Mouse (Mus musculus) liver, adult 2 months (tissue): ENCODE measurements around the gene Moap1. TPM values are rescaled to one million over a fixed set of nuclear protein-coding genes. Genes with fewer than 3 reads are reported as not detected.

Experiments
- DNase-seq: peaks from one replicate; pipeline ENCODE4 v3.0.0-alpha.2; 2011; ENCODE audit warnings: low read depth, low spot score; ENCODE audit errors: extremely low read depth
- H3K27ac ChIP-seq: fragments of 200-500 bp; replicated peaks from 2 replicates; pipeline ENCODE4 v1.5.1; 2012; ENCODE audit warnings: low read depth, mild to moderate bottlenecking, control low read depth, inconsistent platforms, low read length; ENCODE audit not compliant: insufficient read depth
- H3K27me3 ChIP-seq: fragments of 200-500 bp; 2 replicates; pipeline ENCODE4 v1.6.1; 2012; ENCODE audit warnings: mild to moderate bottlenecking, moderate library complexity, low read length, inconsistent platforms; ENCODE audit not compliant: control insufficient read depth, insufficient read depth
- H3K36me3 ChIP-seq: fragments of 200-500 bp; 2 replicates; pipeline ENCODE4 v1.6.1; 2012; ENCODE audit warnings: low read length, inconsistent platforms; ENCODE audit not compliant: control insufficient read depth, insufficient read depth
- H3K4me1 ChIP-seq: fragments of 200-500 bp; 2 replicates; pipeline ENCODE4 v1.6.1; 2011; ENCODE audit warnings: low read length; ENCODE audit not compliant: control insufficient read depth, insufficient read depth
- H3K4me3 ChIP-seq: fragments of 200-500 bp; 2 replicates; pipeline ENCODE4 v1.5.1; 2011; ENCODE audit warnings: low read depth, mild to moderate bottlenecking, control low read depth, low read length, moderate library complexity; ENCODE audit not compliant: insufficient read depth
- H3K79me2 ChIP-seq: fragments of 200-500 bp; 2 replicates; pipeline ENCODE4 v1.6.1; 2012; ENCODE audit warnings: inconsistent platforms, mild to moderate bottlenecking, low read length, moderate library complexity; ENCODE audit not compliant: control insufficient read depth, insufficient read depth
- H3K9ac ChIP-seq: fragments of 200-500 bp; 2 replicates; pipeline ENCODE4 v1.6.1; 2012; ENCODE audit warnings: low read depth, mild to moderate bottlenecking, control low read depth, inconsistent platforms, low read length
- CTCF ChIP-seq: fragments of 200-500 bp; IDR thresholded peaks from 2 replicates; pipeline ENCODE4 v1.5.1; 2011; ENCODE audit warnings: low read depth, low read length, control low read depth
- POLR2A ChIP-seq: fragments of 200-500 bp; IDR thresholded peaks from 2 replicates; pipeline ENCODE4 v1.6.1; 2011; ENCODE audit warnings: low read length, control low read depth; ENCODE audit not compliant: insufficient read depth; ENCODE audit errors: extremely low read depth
- WGBS: fragments of 180-500 bp; shearing (Covaris S2); methylation state at CpG from one replicate; pipeline ENCODE4 v1.1.7; 2018; 5-methylcytosine and 5-hydroxymethylcytosine counted together
- polyA plus RNA-seq: library from polyadenylated mRNA; depleted of rRNA; stranded (reverse); fragments of >200 nt; gene quantifications from 2 replicates; pipeline ENCODE4 v1.2.3, GENCODE M21; 2012; rRNA removed
- total RNA-seq: library from RNA; depleted of rRNA; stranded (reverse); fragments of >200 nt; gene quantifications from 2 replicates; pipeline ENCODE4 v1.2.3, GENCODE M21; 2014; rRNA removed

Moap1 gene
- total and polyA plus RNA-seq, 2 experiments = 0.15 to 1.0 TPM

DNA sequence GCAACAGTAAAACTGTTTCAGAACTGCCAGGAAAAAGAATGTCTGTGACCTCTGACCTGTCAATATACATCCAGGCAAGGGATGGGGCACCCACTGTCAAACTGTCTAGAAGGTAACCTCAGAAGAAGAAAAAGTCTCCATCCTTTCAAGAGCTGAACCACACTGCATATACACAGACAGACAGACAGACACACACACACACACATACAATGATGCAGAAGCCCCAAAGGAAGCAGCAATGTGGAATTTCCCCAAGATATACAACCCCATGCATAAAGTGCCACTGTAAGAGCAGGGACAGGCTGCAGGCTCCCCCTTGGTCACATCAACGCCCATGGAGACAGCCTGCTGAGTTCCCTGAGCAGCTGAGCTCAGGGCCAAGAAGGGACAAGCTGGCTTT is 44.3 kb downstream of the Moap1 start:
- Histone ChIP-seq H3K4me1 (peaks cover 13% of the 10 kb centered on the region), H3K4me3 (no peak overlapping the region), H3K27ac (no peak overlapping the region), H3K27me3 (no peaks in the 10 kb centered on the region), H3K79me2 (peaks cover 39% of the 10 kb centered on the region; the same call in 1 of the 2 replicates), H3K9ac (no peak overlapping the region), H3K36me3 (no peaks in the 10 kb centered on the region)
- no peak for DNase-seq
- WGBS = 77% methylated on average over 1 of the region's 1 CpGs
- TF ChIP-seq POLR2A (no peak), CTCF (no peak)

DNA sequence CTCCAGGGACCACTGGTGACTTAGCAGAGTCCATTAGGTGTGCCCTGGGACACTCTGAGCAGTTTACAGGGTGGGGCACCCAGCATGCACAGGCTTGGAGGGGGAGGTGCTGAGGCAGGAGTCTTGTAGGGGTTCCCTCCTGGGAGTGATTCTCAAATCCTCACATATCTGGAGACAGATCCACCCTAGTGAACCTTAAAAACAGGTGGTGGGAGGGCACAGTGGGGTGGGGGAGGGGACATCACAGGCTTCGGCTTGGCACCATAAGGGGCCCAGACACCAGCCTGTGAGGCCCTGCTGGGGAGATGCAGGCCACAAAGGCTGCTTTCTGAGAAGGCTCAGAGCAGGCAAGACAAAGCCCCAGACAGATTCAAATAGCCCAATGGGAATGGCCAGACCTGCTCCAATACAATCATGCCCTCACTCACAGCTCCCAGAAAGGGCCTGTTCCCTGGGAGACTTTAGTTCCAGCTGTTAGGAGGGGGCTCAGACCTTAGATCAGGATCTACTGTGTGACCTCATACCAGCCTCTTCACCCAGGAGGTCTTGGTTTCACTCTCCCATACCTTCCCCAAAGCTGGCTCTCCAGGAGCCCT is 45.3 kb downstream of the Moap1 start:
- Histone ChIP-seq H3K27me3 (no peaks in the 10 kb centered on the region), H3K9ac (no peak overlapping the region), H3K79me2 (peaks cover 46% of the 10 kb centered on the region; the same call in 1 of the 2 replicates), H3K36me3 (no peaks in the 10 kb centered on the region), H3K4me1 (peaks cover 8% of the 10 kb centered on the region), H3K27ac (no peak overlapping the region), H3K4me3 (no peak overlapping the region)
- TF ChIP-seq POLR2A (no peak), CTCF (no peak)
- 100% methylated on average over 1 of the region's 1 CpGs for WGBS
- DNase-seq = no peak

DNA sequence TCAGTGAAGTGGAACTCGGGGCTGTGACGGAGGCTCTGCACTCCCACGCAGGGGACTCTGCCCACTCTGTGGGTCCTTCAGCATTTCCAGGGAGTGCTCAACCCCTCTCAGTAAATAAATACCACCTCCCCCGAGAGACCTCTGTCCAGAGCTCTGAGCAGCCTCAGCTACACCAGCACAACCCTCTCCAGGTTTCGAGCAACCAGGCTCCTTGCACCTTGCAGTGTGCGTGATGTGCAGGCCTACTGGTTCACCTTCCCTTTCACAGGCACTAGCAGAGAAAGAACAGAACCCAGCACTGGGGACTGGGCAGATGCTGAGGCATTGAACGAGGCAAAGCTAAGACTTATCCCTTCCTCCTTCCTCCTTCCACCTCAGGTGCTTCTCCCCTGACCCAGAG is 46.1 kb downstream of the Moap1 start:
- Histone ChIP-seq H3K27me3 (no peaks in the 10 kb centered on the region), H3K79me2 (peaks cover 50% of the 10 kb centered on the region; the same call in 1 of the 2 replicates), H3K9ac (no peak overlapping the region), H3K4me1 (peaks cover 4% of the 10 kb centered on the region), H3K4me3 (no peak overlapping the region), H3K36me3 (no peaks in the 10 kb centered on the region), H3K27ac (no peak overlapping the region)
- no peak for DNase-seq
- TF ChIP-seq CTCF (no peak), POLR2A (no peak)
- 82% methylated on average over 7 of the region's 7 CpGs for WGBS

DNA sequence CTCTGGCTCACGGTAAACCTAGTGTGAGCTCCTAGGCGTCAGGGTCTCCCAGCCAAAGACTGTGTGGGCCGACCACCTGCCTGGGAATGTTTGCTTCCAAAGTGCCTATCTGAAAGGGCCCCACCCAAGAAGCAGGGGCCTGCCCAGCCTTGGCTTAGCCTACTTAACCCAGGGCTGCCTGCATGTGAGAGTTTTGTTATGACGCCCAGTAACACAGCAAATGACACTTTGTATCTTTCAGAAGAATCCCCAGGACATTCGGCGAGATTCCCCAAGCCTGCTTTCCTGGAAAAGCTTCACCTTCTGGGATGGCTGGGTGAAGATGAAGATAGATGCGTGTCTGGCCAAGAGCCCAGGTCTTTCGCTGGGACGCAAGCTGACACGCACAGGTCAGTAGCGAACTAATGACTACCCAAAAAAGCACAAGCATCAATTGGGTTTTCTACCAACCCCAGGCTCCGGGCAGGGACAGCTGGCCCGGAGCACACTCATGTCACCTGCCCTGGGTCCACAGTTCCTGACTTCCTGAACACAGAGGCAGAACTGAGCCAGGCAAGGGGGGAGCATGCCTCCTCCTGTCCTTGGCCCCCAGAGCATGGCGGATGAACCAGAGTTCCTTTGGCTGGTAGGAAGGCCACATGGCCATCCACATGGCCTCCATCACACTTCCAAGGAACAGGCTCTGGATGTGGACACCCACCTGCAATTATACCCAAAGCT is 46.7 kb downstream of the Moap1 start:
- no peak for DNase-seq
- 78% methylated on average over 14 of the region's 14 CpGs for WGBS
- H3K9ac ChIP-seq = no peak overlapping the region

DNA sequence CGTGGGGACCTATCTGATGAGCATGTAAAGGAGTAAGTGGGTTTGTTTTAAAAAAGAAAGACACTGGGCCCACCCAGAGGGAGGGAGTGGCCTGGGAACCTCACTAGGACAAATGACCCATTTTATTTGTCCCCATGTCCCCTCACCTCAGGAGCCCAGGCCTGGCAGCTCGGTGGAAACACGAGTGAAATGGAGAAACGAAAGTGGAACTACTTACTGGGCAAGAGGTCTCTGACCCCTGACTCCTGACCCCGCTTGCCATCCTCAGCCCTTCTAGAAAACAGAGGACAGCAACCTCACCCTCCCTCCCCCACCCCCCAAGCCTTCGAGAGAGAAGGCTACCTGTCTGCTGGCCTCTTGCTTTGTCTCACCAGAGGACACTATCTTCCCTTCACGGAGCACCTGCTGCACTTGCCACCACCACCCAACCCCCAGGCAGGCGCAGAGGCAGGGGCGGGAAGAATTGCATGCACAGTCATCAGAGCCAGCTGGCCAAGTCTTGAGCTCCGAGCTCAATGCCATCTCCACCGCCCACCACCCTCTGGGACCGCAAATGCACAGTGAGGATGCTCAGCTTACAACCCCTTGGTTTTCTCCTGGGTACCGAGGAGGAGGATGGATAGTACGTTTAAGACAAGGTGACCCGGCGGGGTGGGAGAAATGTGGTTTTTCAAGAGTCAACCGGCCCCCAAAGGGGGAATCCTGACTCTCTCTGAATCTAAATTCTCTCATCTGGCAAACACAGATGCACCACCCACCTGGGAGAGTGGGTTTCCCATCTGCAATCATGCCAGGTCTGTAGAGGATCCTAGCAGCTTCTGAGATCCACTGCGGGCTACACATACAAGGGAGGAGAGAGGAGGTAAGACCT is 47.9 kb downstream of the Moap1 start:
- peak overlapping the region; percentile 52 for H3K4me3 ChIP-seq
- no peaks in the 10 kb centered on the region for H3K27me3 ChIP-seq
- H3K36me3 ChIP-seq = no peaks in the 10 kb centered on the region
- no peak for TF ChIP-seq CTCF
- TF ChIP-seq POLR2A = no peak
- H3K4me1 ChIP-seq = peaks cover 12% of the 10 kb centered on the region
- peak overlapping the region; percentile 72 for H3K27ac ChIP-seq
- DNase-seq = peak; percentile 73
- H3K9ac ChIP-seq = peak overlapping the region; percentile 47; the same call in 1 of the 2 replicates
- H3K79me2 ChIP-seq = peaks cover 45% of the 10 kb centered on the region; the same call in 1 of the 2 replicates
- WGBS = 42% methylated on average over 18 of the region's 18 CpGs

More for the DNA sequence above, 46.7 kb downstream of the Moap1 start:
- peaks cover 9% of the 10 kb centered on the region for H3K4me1 ChIP-seq
- no peak for TF ChIP-seq CTCF
- H3K27ac ChIP-seq = no peak overlapping the region
- H3K36me3 ChIP-seq = no peaks in the 10 kb centered on the region
- no peaks in the 10 kb centered on the region for H3K27me3 ChIP-seq
- peaks cover 49% of the 10 kb centered on the region; the same call in 1 of the 2 replicates for H3K79me2 ChIP-seq
- H3K4me3 ChIP-seq = no peak overlapping the region

Other genes starting within 250 kb of the Moap1 start
- gene Chga, start 188.7 kb downstream of the Moap1 start, total RNA-seq = 1.8 TPM in 1 of 2 replicates, not detected in the other
- gene Chga, start 188.7 kb downstream of the Moap1 start, polyA plus RNA-seq = 0.42 TPM in 1 of 2 replicates, not detected in the other
- 7.9 and 8.3 TPM in 2 replicates for gene Itpk1, start 38.7 kb downstream of the Moap1 start, total RNA-seq
- gene Itpk1, start 38.7 kb downstream of the Moap1 start, polyA plus RNA-seq = 21.0 and 22.8 TPM in 2 replicates
- gene Tmem251, start 101 bp upstream of the Moap1 start, total RNA-seq = 1.8 and 2.0 TPM in 2 replicates
- 1.2 and 1.6 TPM in 2 replicates for gene Tmem251, start 101 bp upstream of the Moap1 start, polyA plus RNA-seq
- gene Gm28051, start 14.1 kb upstream of the Moap1 start, total RNA-seq = not detected in 2 replicates
- not detected in 2 replicates for gene Gm28051, start 14.1 kb upstream of the Moap1 start, polyA plus RNA-seq
- 5.0 and 5.6 TPM in 2 replicates for gene Gon7, start 14.1 kb upstream of the Moap1 start, total RNA-seq
- 11.3 and 11.5 TPM in 2 replicates for gene Gon7, start 14.1 kb upstream of the Moap1 start, polyA plus RNA-seq
- 15.1 and 15.3 TPM in 2 replicates for gene Ubr7, start 14.3 kb upstream of the Moap1 start, total RNA-seq
- 6.0 and 6.5 TPM in 2 replicates for gene Ubr7, start 14.3 kb upstream of the Moap1 start, polyA plus RNA-seq
- gene Gm20604, start 15.0 kb upstream of the Moap1 start, total RNA-seq = 1.5 and 1.8 TPM in 2 replicates
- 0.94 and 1.1 TPM in 2 replicates for gene Gm20604, start 15.0 kb upstream of the Moap1 start, polyA plus RNA-seq
- gene Btbd7, start 134.8 kb upstream of the Moap1 start, total RNA-seq = 15.5 and 17.6 TPM in 2 replicates
- 4.2 and 4.7 TPM in 2 replicates for gene Btbd7, start 134.8 kb upstream of the Moap1 start, polyA plus RNA-seq
- not detected in 2 replicates for gene Cox8c, start 155.7 kb upstream of the Moap1 start, total RNA-seq
- gene Cox8c, start 155.7 kb upstream of the Moap1 start, polyA plus RNA-seq = not detected in 2 replicates
- gene Unc79, start 205.2 kb upstream of the Moap1 start, total RNA-seq = 0.20 and 0.46 TPM in 2 replicates
- 0.07 and 0.15 TPM in 2 replicates for gene Unc79, start 205.2 kb upstream of the Moap1 start, polyA plus RNA-seq